Mouse (Mus musculus) heart, postnatal 14 days (tissue): ENCODE data around the gene Tnni1. TPM values are rescaled to one million over a fixed set of nuclear protein-coding genes. Genes with fewer than 3 reads are reported as not detected.

ENCODE experiments used
- DNase-seq, 2 experiments: peaks; one replicate each; pipeline ENCODE4 v3.0.0; 2021 to 2022
- intact Hi-C: fragments of 180-260 bp; cut with DNase I; formaldehyde crosslinking; loops from one replicate; pipeline ENCODE4 v1.15.1; 2025
- long read RNA-seq, 2 experiments: library from polyadenylated mRNA; stranded (forward); transcript quantifications; one replicate each; pipeline ENCODE4 v2.0.0; 2021
- total RNA-seq, 2 experiments: library from RNA; stranded (reverse); gene quantifications; 2 replicates each; pipeline ENCODE4 v1.2.3; 2021

Tnni1 gene
- 10 to 100 TPM; 18.6 to 29.4 TPM for total RNA-seq
- long read RNA-seq, experiment 1, partial matches to known transcripts = 2 of 31 reads
- long read RNA-seq, experiment 1, other reads (novel, unspliced or antisense) = 29 of 31 reads
- long read RNA-seq, experiment 2, partial matches to known transcripts = 3 of 34 reads
- long read RNA-seq, experiment 2, other reads (novel, unspliced or antisense) = 31 of 34 reads

DNA sequence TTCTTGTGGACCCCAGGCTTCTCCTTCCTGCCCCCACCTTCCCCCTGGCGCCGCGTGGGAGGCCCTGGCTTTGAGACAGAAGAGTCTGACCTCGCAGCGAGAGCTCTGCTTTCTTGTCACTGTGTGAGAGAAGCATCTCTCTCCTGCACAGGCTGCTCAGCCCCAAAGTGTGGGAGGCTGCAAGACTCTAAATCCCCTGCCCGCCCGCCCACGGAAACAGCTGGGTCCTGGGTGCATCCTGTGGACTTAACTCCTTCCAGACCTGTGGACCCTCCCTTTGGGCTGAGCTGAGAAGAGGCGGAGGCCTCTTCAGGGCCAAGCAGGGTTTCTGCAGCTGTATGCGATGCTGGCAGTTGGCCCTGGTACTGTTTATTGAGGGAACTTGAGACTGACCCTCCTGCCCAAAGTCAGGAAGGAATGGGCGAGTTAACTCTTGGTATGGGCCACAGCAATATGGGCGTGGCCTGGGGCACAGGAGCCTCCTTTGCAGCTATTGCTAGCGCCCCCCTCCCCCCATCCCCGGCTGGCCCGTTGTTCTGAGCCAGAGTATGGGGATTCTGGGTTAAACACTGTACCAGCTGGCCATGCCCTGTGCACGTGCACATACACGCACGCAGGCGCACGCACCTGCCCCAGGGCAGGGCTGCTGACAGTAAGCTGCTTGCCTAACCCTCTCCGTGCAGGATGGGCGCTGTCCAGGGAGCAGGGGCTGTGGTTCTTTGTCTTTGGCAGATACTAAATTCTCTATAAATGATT lies at the start of gene Tnni1:
TSS of gene Tnni1 (plus strand) at position 655 of the 756 bp plus-strand sequence.
- intact Hi-C loops = loop anchor here (1.0 kb wide), 1 partner anchor 13 kb away; the partner anchor contains the start of gene Phlda3
- DNase-seq = peak; percentile 58 to 71

DNA sequence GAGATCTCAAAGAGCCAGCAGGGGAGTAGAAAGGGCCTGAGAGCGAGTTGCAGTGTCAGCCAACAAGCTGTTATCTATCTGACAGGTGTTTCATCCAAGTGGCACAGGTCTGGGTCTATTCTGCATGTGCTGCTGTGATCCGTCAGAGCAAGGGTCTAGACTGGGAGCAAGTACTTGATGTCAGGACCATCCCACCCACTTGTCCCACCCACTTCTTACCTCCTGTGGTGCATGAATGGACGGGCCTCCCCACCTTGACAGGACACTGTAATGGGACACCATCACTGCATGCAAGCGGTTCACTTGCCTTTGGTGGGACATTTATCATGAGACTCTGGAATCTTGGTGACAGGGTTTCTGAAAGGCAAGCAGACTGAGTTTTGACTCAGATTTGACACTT lies 49.4 kb upstream of the Tnni1 start:
- intact Hi-C loops = no loop called here
- DNase-seq = no peak

DNA sequence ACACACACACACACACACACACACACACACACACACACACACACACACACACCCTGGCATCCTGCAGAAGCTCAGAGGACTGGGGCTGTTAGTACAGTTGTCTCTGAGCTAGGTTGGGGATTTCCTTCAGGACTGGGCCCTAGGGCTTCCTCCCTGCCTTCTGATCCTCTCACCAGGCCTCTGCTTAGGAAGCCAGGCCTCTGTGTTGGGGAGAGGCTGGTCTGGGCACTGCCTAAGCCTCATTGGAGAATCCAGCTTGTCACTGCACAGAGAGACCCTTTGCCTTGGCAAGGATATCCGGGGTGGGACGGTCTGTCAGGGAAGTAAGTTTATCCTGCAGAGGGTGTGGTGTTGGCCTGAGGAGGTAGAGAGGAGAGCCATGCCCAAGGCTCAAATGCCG lies 48.9 kb upstream of the Tnni1 start:
- no peak for DNase-seq
- intact Hi-C loops = no loop called here

DNA sequence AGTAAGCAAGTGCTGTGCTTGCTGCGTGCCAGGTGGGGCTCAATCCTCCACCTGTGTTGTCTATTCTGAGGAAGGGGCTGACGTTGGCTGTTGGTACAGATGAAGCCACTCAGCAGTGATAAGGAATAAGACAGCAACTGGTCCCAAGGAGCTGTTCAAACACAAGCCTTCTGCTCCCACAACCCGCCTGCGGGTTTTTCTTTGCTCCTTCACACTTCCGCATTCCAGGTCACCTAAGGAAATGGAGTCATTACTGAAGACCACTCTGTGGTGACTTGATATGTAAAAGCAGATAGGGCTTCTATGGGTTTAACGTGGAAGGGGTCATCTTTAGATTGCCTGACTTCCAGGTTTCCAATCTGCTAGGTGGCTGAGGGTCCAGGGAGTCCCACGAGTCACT lies 47.8 kb upstream of the Tnni1 start:
- no peak for DNase-seq
- intact Hi-C loops = no loop called here

DNA sequence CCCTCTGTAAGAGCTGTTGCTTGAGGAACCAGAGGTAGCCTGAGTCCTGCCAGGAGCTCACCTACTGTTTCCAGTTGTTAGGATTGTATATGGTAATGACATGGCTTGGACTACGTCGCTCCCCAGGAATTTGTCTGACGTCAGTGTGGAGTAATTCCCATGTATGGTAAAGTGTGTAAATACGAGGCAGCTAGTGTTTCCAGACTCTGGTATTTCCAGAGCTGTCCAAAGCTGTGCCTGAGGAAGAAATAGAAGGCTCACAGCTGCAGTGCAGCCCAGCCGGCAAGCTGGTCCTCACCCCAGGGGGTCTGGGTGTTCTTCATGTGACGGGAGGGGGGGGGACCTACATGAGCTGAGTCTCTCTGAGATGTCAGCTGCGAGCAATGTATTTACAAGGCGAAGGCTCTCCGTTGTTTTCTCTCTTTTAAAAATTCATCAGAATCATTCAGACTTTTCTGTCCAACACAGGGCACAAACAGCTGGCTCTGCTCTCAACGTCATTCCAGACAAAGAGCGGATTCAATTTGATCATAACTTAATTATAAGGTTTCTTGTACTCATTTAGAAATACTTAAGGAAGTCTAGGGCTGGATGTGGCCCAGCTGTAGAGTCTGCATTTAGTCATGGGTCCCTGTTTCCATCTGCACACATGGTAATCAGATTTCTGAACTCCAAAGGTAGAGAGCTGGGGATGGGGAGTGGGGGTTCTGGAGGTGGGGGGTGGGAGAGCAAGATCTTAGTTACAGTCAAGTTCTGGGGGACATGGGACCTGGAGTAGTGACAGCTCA lies 47.1 kb upstream of the Tnni1 start:
- DNase-seq = no peak
- intact Hi-C loops = no loop called here

DNA sequence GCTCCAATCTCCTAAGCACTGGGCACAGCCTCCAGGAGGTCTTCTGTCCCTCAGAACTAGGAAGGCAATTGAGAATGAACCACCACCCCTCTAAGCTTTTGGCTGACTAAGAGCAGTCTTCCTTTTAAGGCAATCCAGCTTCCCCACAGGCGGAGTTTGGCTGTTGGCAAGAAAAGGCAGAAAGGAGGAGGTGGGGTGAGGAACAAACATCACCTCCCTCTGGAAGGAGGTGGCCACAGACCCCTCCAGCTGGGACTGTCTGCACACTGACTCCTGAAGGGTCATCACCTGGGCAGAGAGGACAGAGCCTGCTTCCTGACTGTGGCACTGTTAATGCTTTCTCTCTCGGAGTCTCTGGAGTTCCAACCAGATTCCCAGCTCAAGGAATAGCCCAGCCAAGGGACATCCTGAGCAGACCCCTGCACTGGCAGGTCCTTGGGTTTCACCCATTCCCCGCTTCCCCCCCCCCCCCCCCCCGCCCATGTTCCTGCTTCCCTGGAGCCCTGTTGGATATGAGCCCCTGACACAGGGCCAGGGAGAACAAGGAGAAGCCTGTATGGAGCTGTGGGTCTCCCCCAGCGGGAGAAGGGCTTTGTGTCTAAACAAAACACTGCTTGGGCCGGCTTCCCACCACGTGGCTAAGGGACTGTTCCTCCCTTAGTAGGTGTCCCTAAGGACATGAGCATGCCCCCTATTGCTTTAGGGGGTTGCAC lies 44.9 kb upstream of the Tnni1 start:
- peak; percentile 45 to 64 for DNase-seq
- intact Hi-C loops = no loop called here

DNA sequence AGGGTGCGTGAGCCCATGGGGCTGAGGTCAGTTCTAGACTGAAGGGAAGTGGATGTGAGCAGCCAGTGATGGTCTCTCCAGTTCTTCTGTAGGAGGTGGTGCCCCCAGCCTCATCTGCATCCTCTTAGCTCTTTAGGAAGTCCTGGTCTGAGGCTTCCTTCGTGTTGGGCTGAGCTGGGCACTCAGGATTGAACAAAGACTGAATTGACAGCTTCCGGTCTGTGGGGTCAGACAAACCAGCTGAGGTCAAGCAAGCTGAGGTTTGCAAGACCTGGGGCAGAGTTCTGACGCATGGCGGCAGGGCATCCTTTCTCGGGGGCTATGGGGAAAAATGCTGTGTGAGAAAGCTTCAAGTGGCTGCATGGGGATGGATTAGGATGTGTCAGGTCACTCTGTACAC lies 43.8 kb upstream of the Tnni1 start:
- DNase-seq = no peak
- intact Hi-C loops = no loop called here

DNA sequence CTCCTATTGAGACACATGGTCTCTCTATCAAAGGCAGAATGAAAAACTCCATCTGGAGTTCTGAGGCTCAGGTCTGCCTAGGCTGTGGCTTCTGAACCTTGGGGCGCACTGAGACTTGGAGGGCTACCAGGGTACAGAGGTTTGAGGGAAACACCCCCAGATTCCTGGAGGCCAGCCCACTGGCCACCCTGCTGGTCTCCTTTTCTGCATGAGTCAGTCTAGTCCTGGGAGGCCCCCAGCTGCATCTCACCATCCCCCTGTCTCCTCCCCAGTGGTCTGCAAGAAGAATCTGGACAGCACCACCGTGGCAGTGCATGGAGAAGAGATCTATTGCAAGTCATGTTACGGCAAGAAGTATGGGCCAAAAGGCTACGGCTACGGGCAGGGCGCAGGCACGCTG lies 34.2 kb upstream of the Tnni1 start:
- intact Hi-C loops = no loop called here

DNA sequence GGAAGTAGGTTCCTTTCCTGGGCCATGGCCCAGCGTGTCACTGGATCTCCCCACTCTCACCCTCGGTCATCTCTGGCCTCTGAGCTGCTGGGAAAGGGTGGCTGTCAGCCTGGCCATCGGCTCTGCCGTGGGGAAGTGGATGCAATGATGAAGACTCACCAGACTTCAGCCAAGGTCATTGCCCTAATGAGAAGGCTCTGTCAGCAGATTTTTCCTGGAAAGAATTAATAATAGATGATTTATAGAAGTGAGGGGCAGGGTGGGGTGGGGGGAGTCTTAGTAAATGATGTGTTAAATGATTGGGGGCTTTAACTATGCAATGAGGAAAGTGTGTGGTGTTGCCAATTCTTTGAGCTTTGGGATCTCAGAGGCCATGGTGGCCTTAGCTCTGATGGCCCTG lies 33.0 kb upstream of the Tnni1 start:
- no peak for DNase-seq
- intact Hi-C loops = no loop called here

More for the DNA sequence above, 34.2 kb upstream of the Tnni1 start:
- no peak for DNase-seq

DNA sequence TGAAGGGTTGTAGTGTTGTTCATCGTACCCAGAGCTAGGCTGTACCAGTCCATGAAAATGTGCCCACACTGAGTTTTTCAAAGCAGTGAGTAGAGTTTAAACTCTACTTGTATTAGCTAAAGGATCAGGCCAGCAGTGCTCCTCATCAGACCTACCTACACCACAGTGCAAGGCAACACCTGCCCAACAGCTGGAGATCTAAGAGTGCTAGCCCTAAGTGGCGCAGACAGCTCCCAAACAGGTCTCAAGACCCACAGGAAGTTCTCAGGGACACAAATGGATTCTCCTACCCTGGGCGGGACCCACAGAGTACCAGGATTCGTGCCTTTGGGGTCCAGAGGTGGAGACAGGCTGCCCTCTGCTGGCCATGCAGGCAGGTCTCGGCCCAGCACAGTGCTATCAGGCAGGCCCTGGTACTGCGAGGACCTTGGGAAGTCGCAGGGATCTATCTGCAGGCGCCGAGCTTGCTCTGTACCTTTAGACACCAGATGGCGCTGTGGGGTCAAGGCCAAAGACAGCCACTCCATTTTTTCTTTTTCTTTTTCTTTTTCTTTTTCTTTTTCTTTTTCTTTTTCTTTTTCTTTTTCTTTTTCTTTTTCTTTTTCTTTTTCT lies 26.4 kb upstream of the Tnni1 start:
- peak; percentile 92 to 98 for DNase-seq
- intact Hi-C loops = loop anchor here (1.0 kb wide), 2 partner anchors 28 to 34 kb away; no protein-coding TSS in a partner anchor

DNA sequence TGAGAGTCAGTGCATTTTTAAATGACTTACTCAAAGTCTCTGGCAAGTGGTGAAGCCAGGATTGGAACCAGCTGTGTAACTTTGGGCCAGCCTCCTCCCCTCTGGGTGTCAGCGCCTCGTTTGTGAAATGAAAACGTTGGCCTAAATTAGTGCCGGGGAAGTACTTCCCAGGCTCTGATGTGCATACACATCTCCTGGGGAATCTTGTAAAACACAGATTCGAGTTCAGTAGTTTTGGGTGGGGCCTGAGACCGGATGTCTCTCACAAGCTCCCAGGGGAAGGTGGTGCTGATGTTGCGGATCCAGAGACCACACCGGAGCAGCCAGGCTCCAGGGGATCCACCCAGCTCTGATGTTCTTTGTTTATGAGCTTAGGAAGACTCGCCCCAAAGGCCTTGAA lies 23.9 kb upstream of the Tnni1 start:
- peak; percentile 65 to 77 for DNase-seq
- intact Hi-C loops = no loop called here

DNA sequence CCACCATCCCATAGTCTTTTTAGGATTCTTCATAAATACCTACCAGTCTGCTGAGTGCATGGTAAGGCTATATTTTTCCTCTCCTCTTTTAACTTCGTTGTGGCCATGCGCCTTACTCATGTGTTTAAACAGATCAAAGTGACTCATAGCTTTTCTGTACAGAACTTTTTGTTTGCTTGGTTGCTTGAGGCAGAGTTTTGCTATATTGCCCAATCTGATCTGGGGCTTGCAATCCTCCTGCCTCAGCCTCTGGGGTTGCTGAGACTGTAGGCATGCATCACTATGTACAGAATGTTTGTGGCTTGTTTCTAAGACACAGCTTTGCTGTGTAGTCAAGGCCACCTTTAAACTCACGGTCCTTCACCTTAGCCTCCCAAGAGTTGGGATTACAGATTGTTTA lies 23.3 kb upstream of the Tnni1 start:
- intact Hi-C loops = no loop called here
- no peak for DNase-seq

DNA sequence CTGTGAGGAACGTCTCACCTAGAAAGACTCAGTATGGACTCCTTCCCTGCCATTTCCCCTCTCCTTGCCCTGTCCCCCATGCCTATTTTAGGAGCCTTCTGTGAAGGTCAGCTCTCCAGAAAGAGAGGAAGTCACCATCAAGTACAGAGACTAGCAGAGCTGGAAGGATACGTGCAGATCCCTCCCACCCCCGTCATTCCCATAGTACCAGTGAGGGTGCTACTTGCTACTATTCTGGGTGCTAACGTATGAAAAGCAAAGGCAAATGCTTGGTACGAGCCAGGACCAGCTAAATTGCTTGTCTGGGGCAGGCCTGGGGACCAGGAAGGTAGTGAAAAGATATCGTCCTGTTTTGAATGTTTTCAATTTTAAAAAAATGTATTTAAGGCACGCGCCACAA lies 21.9 kb upstream of the Tnni1 start:
- DNase-seq = no peak
- intact Hi-C loops = no loop called here

DNA sequence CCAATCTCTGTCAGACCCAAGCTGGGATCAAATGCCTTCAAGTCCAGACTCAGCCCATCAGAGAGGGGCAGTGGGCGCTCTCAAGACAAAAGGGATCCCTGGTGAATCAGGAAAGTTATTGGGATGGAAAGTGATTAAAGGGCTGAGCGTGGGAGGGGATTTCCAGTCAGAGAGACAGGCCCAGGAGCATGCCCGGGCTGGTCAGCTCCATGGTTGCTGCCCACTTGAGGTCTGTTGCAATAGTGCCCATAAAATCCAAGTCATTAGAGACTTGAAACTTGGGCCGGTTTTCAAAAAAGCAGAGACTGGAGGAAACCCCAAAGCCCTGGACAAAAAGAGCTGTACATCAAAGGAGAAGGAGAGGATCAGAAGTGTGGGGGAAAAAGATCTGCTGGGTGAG lies 19.5 kb upstream of the Tnni1 start:
- no peak for DNase-seq
- intact Hi-C loops = no loop called here

DNA sequence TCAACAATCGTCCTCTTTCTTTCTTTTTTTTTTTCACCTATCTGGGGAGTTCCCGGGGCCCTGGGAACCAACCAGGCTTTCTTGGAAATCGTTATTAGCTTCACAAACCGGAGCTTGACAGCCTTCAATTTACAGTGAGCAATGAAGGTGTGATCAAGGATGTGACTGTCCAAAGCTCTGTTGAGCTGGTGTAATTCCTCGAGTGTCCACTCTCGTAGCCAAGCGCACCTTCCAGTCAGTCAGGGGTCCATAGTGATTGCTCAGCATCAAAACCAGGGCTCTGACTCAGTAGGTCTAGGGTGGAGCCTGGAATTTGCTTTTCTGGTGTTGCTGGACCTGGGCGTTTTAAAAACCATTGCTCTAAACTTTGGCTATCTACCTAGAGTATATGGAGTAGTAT lies 19.0 kb upstream of the Tnni1 start:
- intact Hi-C loops = no loop called here
- no peak for DNase-seq

DNA sequence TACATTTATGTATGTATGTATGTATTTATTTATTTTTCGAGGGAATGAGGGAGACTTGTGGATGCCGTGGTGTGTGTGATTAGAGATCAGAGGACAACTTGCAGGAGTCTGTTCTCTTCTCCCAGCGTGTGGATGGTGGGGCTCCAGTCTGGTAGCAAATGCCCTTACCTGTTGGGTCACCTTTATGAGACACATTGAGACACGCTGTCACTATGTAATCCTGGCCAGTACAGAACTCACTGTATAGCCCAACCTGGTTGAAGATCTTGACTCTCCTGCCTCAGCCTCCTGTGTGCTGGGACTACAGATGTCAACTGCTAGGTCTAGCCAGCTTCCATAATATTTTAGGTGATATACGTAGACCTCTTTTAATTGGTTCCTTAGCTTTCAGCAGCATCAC lies 17.5 kb upstream of the Tnni1 start:
- intact Hi-C loops = no loop called here
- DNase-seq = no peak

DNA sequence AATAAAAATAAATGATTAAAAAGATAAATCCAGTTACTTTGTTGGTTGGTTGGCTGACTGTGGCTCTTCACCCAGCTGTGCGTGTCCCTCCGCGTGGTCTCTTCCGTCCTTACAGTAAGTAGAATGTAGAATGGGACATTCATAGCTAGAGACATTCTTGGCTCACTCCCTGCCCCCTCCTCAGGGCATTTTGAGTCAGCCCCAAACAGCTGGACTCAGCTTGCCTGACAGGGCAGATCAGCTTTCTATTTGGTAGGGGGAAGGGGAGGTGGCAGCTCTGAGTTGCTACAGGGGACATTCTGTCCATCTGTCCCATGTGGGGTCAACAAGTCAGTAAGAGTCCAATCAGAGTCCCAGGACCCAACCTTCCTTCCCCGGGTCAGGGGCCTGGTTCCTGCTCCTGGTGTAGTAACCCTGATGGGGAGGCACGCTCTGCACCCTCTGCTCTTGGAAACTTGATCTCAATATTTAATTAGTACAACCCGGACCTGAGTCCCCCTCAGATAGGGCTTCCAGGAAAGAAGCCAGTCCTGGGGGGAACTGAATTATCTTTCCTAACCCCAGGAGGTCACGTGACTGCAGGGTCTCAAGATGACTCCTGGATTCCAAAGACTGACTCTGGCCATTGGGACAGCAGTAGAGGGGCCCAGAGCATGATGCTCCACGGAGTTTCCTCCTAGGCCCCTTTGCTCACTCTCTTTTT lies 15.6 kb upstream of the Tnni1 start:
- intact Hi-C loops = no loop called here
- DNase-seq = peak; percentile 43 to 55

DNA sequence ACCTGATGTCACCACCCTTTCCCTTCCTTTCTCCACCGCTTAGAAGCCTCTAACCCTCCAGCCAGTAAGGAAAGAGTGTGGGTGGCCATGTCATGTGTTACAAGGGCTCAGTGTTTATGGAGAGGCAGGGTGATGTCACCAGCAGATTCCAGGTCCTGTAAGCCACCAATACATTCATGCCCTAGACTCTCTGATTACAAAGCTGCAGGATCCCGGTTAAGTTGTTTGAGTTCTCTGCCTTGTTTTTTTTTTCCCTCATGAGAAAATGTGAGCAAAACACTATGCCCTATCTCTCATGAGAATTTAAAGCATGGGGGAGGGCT lies 15.1 kb upstream of the Tnni1 start:
- intact Hi-C loops = no loop called here
- DNase-seq = no peak

DNA sequence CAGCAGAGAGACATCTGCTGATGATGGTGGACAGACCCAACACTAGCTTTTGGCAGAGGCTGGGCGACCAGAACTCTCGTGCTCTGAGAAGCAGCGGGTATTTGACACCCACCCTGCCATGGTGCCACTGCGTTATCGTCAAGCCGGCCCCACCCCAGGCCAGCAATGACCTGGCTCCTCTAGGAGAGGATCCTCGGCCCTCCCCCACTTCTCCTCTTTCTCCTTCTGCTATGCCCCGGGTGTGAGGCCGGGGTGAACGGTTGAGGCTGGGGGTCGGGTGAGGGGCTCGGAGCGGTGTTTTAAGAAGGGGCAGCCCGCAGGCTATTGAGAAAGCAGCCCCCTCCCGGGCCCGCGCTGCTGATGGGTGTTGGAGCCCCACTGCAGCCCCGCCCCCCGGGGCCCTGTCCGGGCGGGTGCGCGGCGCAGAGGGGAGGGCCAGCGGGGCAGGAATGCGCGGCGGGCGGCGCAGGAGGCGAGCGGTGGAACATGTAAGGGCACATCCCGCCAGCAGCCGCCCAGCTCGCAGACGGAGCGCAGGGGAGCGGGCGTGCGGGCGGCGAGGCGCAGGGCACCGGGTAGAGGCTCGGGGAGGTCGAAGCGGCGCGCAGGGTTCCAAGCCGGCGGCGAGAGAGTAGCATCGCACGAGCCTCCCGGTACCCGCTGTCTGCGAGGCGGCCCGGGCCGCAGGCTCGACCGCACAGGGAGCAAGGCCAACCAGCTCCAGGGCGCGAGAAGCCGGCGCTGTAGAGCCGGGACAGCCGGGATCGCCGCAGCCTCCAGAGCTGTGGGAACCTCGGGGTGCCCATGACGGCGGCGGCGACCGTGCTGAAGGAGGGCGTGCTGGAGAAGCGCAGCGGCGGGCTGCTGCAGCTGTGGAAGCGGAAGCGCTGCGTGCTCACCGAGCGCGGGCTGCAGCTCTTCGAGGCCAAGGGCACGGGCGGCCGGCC lies 13.3 kb upstream of the Tnni1 start, which contains the start of gene Phlda3:
TSS of gene Phlda3 (plus strand) at position 475 of the 947 bp plus-strand sequence.
- intact Hi-C loops = loop anchor here (1.0 kb wide), 1 partner anchor 13 kb away; the partner anchor contains the start of gene Tnni1

More for the DNA sequence above, 13.3 kb upstream of the Tnni1 start, which contains the start of gene Phlda3:
- DNase-seq = peak; percentile 87 to 90
